Mouse (Mus musculus) hindbrain, embryonic 12.5 days (tissue): Measurements from ENCODE around the gene Krtap9-5. TPM values are rescaled to one million over a fixed set of nuclear protein-coding genes. Genes with fewer than 3 reads are reported as not detected.

Experiments
- ATAC-seq: fragments of 200-750 bp; cut with Nextera tagmentation; 2 replicates; pipeline ENCODE4 v1.8.0; 2017; ENCODE audit warnings: moderate TSS enrichment; ENCODE audit not compliant: low FRiP score
- H3K27ac ChIP-seq: fragments of 300-500 bp; sonication (generic); 2 replicates; pipeline ENCODE4 v1.5.1; 2016; ENCODE audit warnings: mild to moderate bottlenecking
- H3K27me3 ChIP-seq: fragments of 300-500 bp; sonication (generic); 2 replicates; pipeline ENCODE4 v1.6.1; 2016; ENCODE audit warnings: mild to moderate bottlenecking
- H3K36me3 ChIP-seq: fragments of 300-500 bp; sonication (generic); 2 replicates; pipeline ENCODE4 v1.6.1; 2016; ENCODE audit warnings: mild to moderate bottlenecking
- H3K4me1 ChIP-seq: fragments of 300-500 bp; sonication (generic); 2 replicates; pipeline ENCODE4 v1.6.1; 2016
- H3K4me2 ChIP-seq: fragments of 300-500 bp; sonication (generic); replicated peaks from 2 replicates; pipeline ENCODE4 v1.6.1; 2016; ENCODE audit warnings: mild to moderate bottlenecking
- H3K4me3 ChIP-seq: fragments of 300-500 bp; sonication (generic); 2 replicates; pipeline ENCODE4 v1.5.1; 2016; ENCODE audit warnings: mild to moderate bottlenecking
- H3K9ac ChIP-seq: fragments of 300-500 bp; sonication (generic); 2 replicates; pipeline ENCODE4 v1.6.1; 2016; ENCODE audit warnings: mild to moderate bottlenecking, moderate library complexity
- H3K9me3 ChIP-seq: fragments of 300-500 bp; sonication (generic); replicated peaks from 2 replicates; pipeline ENCODE4 v1.6.1; 2016; ENCODE audit warnings: mild to moderate bottlenecking
- WGBS: fragments of 180-500 bp; shearing (Covaris S2); methylation state at CpG from one replicate; pipeline ENCODE4 v1.1.7; 2016; 5-methylcytosine and 5-hydroxymethylcytosine counted together
- polyA plus RNA-seq: library from polyadenylated mRNA; unstranded; fragments of >200 nt; fragmentation: Nextera tagmentation; extraction: Ambion mirVana; gene quantifications from 2 replicates; pipeline ENCODE4 v1.2.1, GENCODE M21; 2016

Krtap9-5 gene
- polyA plus RNA-seq: not detected in 2 replicates

GRCm38 (mm10) chr11:99948175-99948574 is at the start of gene Krtap9-5:
Gene Krtap9-5 (plus strand): TSS chr11:99948475.
- Histone ChIP-seq H3K9ac (no peak within 1 kb of the TSS), H3K4me2 (no peak within 1 kb of the TSS), H3K27me3 (no peaks in the 10 kb centered on the region), H3K9me3 (no peaks in the 10 kb centered on the region), H3K27ac (no peak within 1 kb of the TSS), H3K4me1 (no peaks in the 10 kb centered on the region), H3K36me3 (no peaks in the 10 kb centered on the region), H3K4me3 (no peak within 1 kb of the TSS)
- ATAC-seq: no peak
- WGBS: 86% methylated on average over 2 of the region's 2 CpGs

DNA sequence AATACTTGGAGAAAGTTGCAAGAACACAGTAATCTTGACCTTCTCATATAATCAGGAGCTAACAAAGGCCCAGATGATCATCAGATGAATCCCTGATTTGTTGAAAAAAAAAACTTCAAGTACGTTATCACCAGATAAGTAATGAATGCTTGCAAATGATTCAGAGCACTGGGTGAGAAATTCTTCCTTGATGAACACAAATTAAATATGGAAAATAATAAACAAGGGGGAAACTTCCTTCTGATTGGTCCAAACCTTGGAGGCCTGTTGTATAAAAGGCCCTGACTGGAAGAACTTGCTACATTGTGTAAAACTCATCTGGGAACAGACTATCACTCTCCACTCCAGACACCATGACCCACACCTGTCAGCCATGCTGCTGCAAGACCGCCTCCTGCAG is 40.7 kb upstream of the Krtap9-5 start, which contains the start of gene Krtap31-1:
Gene Krtap31-1 (plus strand): TSS at position 301 of the 400 bp plus-strand sequence.
- H3K4me1 ChIP-seq: no peaks in the 10 kb centered on the region
- H3K4me3 ChIP-seq: no peak within 1 kb of the TSS
- no peak within 1 kb of the TSS for H3K9ac ChIP-seq
- 82% methylated on average over 2 of the region's 2 CpGs for WGBS
- H3K36me3 ChIP-seq: no peaks in the 10 kb centered on the region
- ATAC-seq: no peak
- no peaks in the 10 kb centered on the region for H3K27me3 ChIP-seq
- H3K27ac ChIP-seq: no peak within 1 kb of the TSS
- H3K9me3 ChIP-seq: no peaks in the 10 kb centered on the region
- no peak within 1 kb of the TSS for H3K4me2 ChIP-seq

DNA sequence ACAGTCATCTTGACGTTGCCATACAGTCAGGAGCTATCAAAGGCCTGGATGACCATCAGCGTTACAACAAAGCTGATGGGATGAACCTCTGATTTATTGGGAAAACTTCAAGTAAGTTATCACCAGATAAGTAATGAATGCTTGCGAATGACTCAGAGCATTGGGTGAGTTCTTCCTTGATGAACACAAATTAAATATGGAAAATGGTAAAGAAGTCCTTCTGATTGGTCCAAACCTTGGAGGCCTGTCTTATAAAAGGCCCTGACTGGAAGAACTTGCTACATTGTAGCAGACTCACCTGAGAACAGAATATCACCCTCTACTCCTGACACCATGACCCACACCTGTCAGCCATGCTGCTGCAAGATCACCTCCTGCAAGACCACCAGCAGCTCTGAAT is 33.8 kb upstream of the Krtap9-5 start, which contains the start of gene Gm11565:
Gene Gm11565 (plus strand): TSS at position 301 of the 400 bp plus-strand sequence.
- no peak for ATAC-seq
- no peak within 1 kb of the TSS for H3K4me3 ChIP-seq
- H3K4me2 ChIP-seq: no peak within 1 kb of the TSS
- H3K27ac ChIP-seq: no peak within 1 kb of the TSS
- no peaks in the 10 kb centered on the region for H3K36me3 ChIP-seq
- 95% methylated on average over 3 of the region's 3 CpGs for WGBS
- H3K9ac ChIP-seq: no peak within 1 kb of the TSS
- no peaks in the 10 kb centered on the region for H3K4me1 ChIP-seq
- H3K9me3 ChIP-seq: no peaks in the 10 kb centered on the region
- no peaks in the 10 kb centered on the region for H3K27me3 ChIP-seq

GRCm38 (mm10) chr11:99935991-99936390 is 12.3 kb upstream of the Krtap9-5 start, which contains the start of gene Krtap31-2:
Gene Krtap31-2 (plus strand): TSS chr11:99936291.
- Histone ChIP-seq H3K4me1 (no peaks in the 10 kb centered on the region), H3K27me3 (no peaks in the 10 kb centered on the region), H3K4me2 (no peak within 1 kb of the TSS), H3K36me3 (no peaks in the 10 kb centered on the region), H3K27ac (no peak within 1 kb of the TSS), H3K9ac (no peak within 1 kb of the TSS), H3K4me3 (no peak within 1 kb of the TSS), H3K9me3 (no peaks in the 10 kb centered on the region; the same call in 1 of the 2 replicates)
- WGBS: 94% methylated on average over 1 of the region's 1 CpGs
- no peak for ATAC-seq

GRCm38 (mm10) chr11:99937751-99938264 is 10.5 kb upstream of the Krtap9-5 start:
- Histone ChIP-seq H3K9ac (no peak overlapping the region), H3K27me3 (no peaks in the 10 kb centered on the region), H3K4me2 (no peak overlapping the region), H3K4me1 (no peaks in the 10 kb centered on the region), H3K9me3 (no peaks in the 10 kb centered on the region), H3K4me3 (no peak overlapping the region), H3K36me3 (no peaks in the 10 kb centered on the region), H3K27ac (no peak overlapping the region)
- 84% methylated on average over 9 of the region's 9 CpGs for WGBS
- ATAC-seq: no peak

DNA sequence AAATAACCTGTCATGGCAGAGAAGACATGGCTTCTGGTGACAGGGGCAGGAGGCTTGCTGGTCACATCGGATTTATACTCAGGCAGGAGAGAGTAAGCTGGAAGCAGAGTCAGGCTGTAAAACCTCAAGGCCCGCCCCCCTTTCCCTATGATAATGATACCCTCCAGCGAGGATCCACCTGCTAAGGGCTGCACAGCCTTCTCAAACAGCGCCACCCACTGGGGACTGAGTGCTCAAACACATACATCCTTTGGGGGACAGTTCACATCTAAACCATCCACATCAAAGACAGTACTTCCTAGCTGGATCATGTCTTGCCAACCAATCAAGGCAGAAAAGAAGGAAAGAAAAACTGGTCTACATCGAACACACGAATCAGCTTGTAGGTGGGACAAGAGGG is 15.9 kb downstream of the Krtap9-5 start:
- H3K27ac ChIP-seq: no peak overlapping the region
- WGBS: 54% methylated on average over 6 of the region's 6 CpGs
- H3K4me3 ChIP-seq: no peak overlapping the region
- no peaks in the 10 kb centered on the region for H3K36me3 ChIP-seq
- H3K9ac ChIP-seq: no peak overlapping the region
- H3K4me1 ChIP-seq: no peaks in the 10 kb centered on the region
- H3K27me3 ChIP-seq: no peaks in the 10 kb centered on the region
- no peaks in the 10 kb centered on the region for H3K9me3 ChIP-seq
- no peak overlapping the region for H3K4me2 ChIP-seq
- no peak for ATAC-seq

DNA sequence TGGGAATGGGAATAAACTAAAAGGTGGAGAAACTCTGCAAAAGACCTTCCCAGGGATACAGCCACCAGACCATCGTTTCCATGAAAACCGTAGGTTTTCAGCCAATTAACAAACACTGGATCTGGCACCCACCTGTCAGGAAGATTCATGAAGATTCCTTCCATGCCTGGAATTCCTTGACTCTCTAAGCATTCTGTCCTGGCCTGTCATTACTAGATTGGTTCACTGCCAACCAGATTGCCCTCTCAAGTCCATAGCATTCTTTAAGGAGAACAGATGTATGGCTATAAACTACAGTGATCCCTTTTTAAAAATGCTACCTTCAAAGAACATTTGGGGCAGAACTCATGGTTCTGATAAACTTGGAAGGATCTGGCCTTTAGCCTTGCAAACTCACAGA is 17.7 kb downstream of the Krtap9-5 start:
- H3K4me2 ChIP-seq: no peak overlapping the region
- no peaks in the 10 kb centered on the region for H3K27me3 ChIP-seq
- H3K4me3 ChIP-seq: no peak overlapping the region
- H3K4me1 ChIP-seq: no peaks in the 10 kb centered on the region
- 83% methylated on average over 2 of the region's 2 CpGs for WGBS
- no peak overlapping the region for H3K9ac ChIP-seq
- no peaks in the 10 kb centered on the region for H3K36me3 ChIP-seq
- H3K9me3 ChIP-seq: no peaks in the 10 kb centered on the region
- ATAC-seq: no peak
- H3K27ac ChIP-seq: no peak overlapping the region

- Histone ChIP-seq H3K36me3 (no peaks in the 10 kb centered on the region), H3K9ac (no peak within 1 kb of the TSS), H3K27ac (no peak within 1 kb of the TSS), H3K4me3 (no peak within 1 kb of the TSS), H3K4me1 (no peaks in the 10 kb centered on the region), H3K27me3 (no peaks in the 10 kb centered on the region), H3K4me2 (no peak within 1 kb of the TSS), H3K9me3 (0 out of 2 replicates have a peak, but pooled peaks cover under 1% of the 10 kb centered on the region)
- WGBS: 71% methylated on average over 5 of the region's 5 CpGs
- no peak for ATAC-seq
Observed at GRCm38 (mm10) chr11:99978953-99979352, 30.7 kb downstream of the Krtap9-5 start, which contains the start of gene Krtap29-1. Gene Krtap29-1 (minus strand): TSS chr11:99979053.

DNA sequence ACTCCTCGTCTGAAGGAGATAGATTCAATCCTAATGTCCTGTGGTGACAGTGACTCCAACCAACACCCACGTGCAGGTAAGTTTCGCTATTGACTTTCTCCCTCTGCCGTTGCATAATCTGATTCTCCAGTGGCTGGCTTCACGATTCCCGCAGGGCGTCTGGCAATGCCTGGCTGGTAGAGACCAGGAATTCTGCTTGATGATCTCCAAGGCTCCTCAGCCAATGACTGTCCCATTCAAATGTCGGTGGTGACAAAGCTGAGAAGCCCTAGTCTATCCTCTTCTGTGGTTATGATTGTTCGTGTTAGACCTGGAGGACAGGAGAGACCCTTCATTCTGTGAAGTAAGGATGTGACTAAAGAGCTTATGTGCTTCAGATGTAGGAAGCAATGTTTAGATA is 34.5 kb downstream of the Krtap9-5 start:
- Histone ChIP-seq H3K9ac (no peak overlapping the region), H3K36me3 (no peaks in the 10 kb centered on the region), H3K9me3 (no peaks in the 10 kb centered on the region), H3K4me2 (no peak overlapping the region), H3K4me3 (no peak overlapping the region), H3K27me3 (no peaks in the 10 kb centered on the region), H3K27ac (no peak overlapping the region), H3K4me1 (no peaks in the 10 kb centered on the region)
- ATAC-seq: no peak
- WGBS: 87% methylated on average over 9 of the region's 9 CpGs

- 82% methylated on average over 1 of the region's 1 CpGs for WGBS
- Histone ChIP-seq H3K4me1 (no peaks in the 10 kb centered on the region), H3K4me2 (no peak overlapping the region), H3K27ac (no peak overlapping the region), H3K27me3 (no peaks in the 10 kb centered on the region), H3K36me3 (no peaks in the 10 kb centered on the region), H3K9me3 (no peaks in the 10 kb centered on the region), H3K9ac (no peak overlapping the region), H3K4me3 (no peak overlapping the region)
- ATAC-seq: no peak
Observed at GRCm38 (mm10) chr11:99983442-99983841, 35.2 kb downstream of the Krtap9-5 start.

GRCm38 (mm10) chr11:99985291-99986092 is 37.2 kb downstream of the Krtap9-5 start:
- Histone ChIP-seq H3K36me3 (no peaks in the 10 kb centered on the region), H3K4me1 (no peaks in the 10 kb centered on the region), H3K27me3 (no peaks in the 10 kb centered on the region), H3K4me3 (no peak overlapping the region), H3K27ac (no peak overlapping the region), H3K9ac (no peak overlapping the region), H3K4me2 (no peak overlapping the region), H3K9me3 (no peaks in the 10 kb centered on the region)
- WGBS: 87% methylated on average over 20 of the region's 20 CpGs
- no peak for ATAC-seq

GRCm38 (mm10) chr11:99986180-99986647 is 37.9 kb downstream of the Krtap9-5 start, which contains the start of gene Krtap16-1:
Gene Krtap16-1 (minus strand): TSS chr11:99986597.
- ATAC-seq: no peak
- Histone ChIP-seq H3K4me3 (no peak within 1 kb of the TSS), H3K4me1 (no peaks in the 10 kb centered on the region), H3K27ac (no peak within 1 kb of the TSS), H3K27me3 (no peaks in the 10 kb centered on the region), H3K4me2 (no peak within 1 kb of the TSS), H3K9ac (no peak within 1 kb of the TSS), H3K9me3 (no peaks in the 10 kb centered on the region), H3K36me3 (no peaks in the 10 kb centered on the region)
- 80% methylated on average over 8 of the region's 8 CpGs for WGBS
